Mouse (Mus musculus) embryonic facial prominence, embryonic 13.5 days (tissue): Measurements from ENCODE around the gene Il2ra. TPM values are rescaled to one million over a fixed set of nuclear protein-coding genes. Genes with fewer than 3 reads are reported as not detected.
"Not testable (repeated sequence)": the region's sequence is repeated elsewhere in the genome, so short reads cannot be mapped to it uniquely, and the experiment has no call there.

Source experiments
- ATAC-seq: fragments of 200-750 bp; cut with Nextera tagmentation; 2 replicates; pipeline ENCODE4 v1.8.0; 2017; ENCODE audit warnings: low read depth; ENCODE audit not compliant: insufficient number of reproducible peaks, insufficient read depth, low FRiP score, low TSS enrichment
- H3K27ac ChIP-seq: fragments of 300-500 bp; sonication (generic); 2 replicates; pipeline ENCODE4 v1.5.1; 2015; ENCODE audit warnings: moderate library complexity, mild to moderate bottlenecking, inconsistent platforms
- H3K27me3 ChIP-seq: fragments of 300-500 bp; sonication (generic); 2 replicates; pipeline ENCODE4 v1.6.1; 2015; ENCODE audit warnings: mild to moderate bottlenecking, inconsistent platforms
- H3K36me3 ChIP-seq: fragments of 300-500 bp; sonication (generic); 2 replicates; pipeline ENCODE4 v1.6.1; 2015; ENCODE audit warnings: mild to moderate bottlenecking, inconsistent platforms
- H3K4me1 ChIP-seq: fragments of 300-500 bp; sonication (generic); 2 replicates; pipeline ENCODE4 v1.6.1; 2015; ENCODE audit warnings: inconsistent platforms
- H3K4me2 ChIP-seq: fragments of 300-500 bp; sonication (generic); 2 replicates; pipeline ENCODE4 v1.6.1; 2015; ENCODE audit warnings: moderate library complexity, mild to moderate bottlenecking, inconsistent platforms
- H3K4me3 ChIP-seq: fragments of 300-500 bp; sonication (generic); 2 replicates; pipeline ENCODE4 v1.5.1; 2015; ENCODE audit warnings: mild to moderate bottlenecking, inconsistent platforms
- H3K9ac ChIP-seq: fragments of 300-500 bp; sonication (generic); 2 replicates; pipeline ENCODE4 v1.6.1; 2015; ENCODE audit warnings: mild to moderate bottlenecking, inconsistent platforms
- H3K9me3 ChIP-seq: fragments of 300-500 bp; sonication (generic); 2 replicates; pipeline ENCODE4 v1.6.1; 2016; ENCODE audit warnings: inconsistent platforms
- WGBS: fragments of 180-500 bp; shearing (Covaris S2); methylation state at CpG from one replicate; pipeline ENCODE4 v1.1.7; 2015; ENCODE audit warnings: mixed read lengths; 5-methylcytosine and 5-hydroxymethylcytosine counted together
- polyA plus RNA-seq: library from polyadenylated mRNA; unstranded; fragments of >200 nt; fragmentation: Nextera tagmentation; extraction: Ambion mirVana; gene quantifications from 2 replicates; pipeline ENCODE4 v1.2.1, GENCODE M21; 2015

Gene Il2ra
- polyA plus RNA-seq, 1 experiment from 2014 or later = not detected

GRCm38 (mm10) chr2:11706030-11706745, 63.6 kb downstream of the Il2ra start:
- 3% methylated on average over 28 of the region's 28 CpGs for WGBS
- H3K27ac ChIP-seq = no peak overlapping the region
- no peaks in the 10 kb centered on the region for H3K9me3 ChIP-seq
- peak overlapping the region; percentile 72 for H3K9ac ChIP-seq
- peak; percentile 44; the same call in 1 of the 2 replicates for ATAC-seq
- peak overlapping the region; percentile 65 for H3K4me3 ChIP-seq
- H3K36me3 ChIP-seq = no peaks in the 10 kb centered on the region
- H3K4me1 ChIP-seq = peaks cover 12% of the 10 kb centered on the region
- peak overlapping the region; percentile 99 for H3K4me2 ChIP-seq
- peaks cover 48% of the 10 kb centered on the region for H3K27me3 ChIP-seq

GRCm38 (mm10) chr2:11706746-11707065, 64.1 kb downstream of the Il2ra start:
- Histone ChIP-seq H3K27ac (no peak overlapping the region), H3K9me3 (no peaks in the 10 kb centered on the region), H3K36me3 (no peaks in the 10 kb centered on the region), H3K27me3 (peaks cover 48% of the 10 kb centered on the region), H3K4me2 (peak overlapping the region; percentile 99), H3K4me3 (peak overlapping the region; percentile 65), H3K4me1 (peaks cover 12% of the 10 kb centered on the region), H3K9ac (no peak overlapping the region)
- no peak for ATAC-seq
- WGBS = 33% methylated on average over 6 of the region's 6 CpGs

GRCm38 (mm10) chr2:11708538-11708937, 65.9 kb downstream of the Il2ra start:
- H3K27ac ChIP-seq = no peak overlapping the region
- H3K4me1 ChIP-seq = peaks cover 12% of the 10 kb centered on the region
- H3K4me2 ChIP-seq = no peak overlapping the region
- peaks cover 48% of the 10 kb centered on the region for H3K27me3 ChIP-seq
- no peak overlapping the region for H3K4me3 ChIP-seq
- H3K36me3 ChIP-seq = no peaks in the 10 kb centered on the region
- H3K9me3 ChIP-seq = no peaks in the 10 kb centered on the region
- no peak for ATAC-seq
- 81% methylated on average over 5 of the region's 5 CpGs for WGBS
- H3K9ac ChIP-seq = no peak overlapping the region

- peaks cover 38% of the 10 kb centered on the region for H3K27me3 ChIP-seq
- H3K4me1 ChIP-seq, H3K4me2 ChIP-seq, H3K9ac ChIP-seq, H3K27ac ChIP-seq, H3K4me3 ChIP-seq, H3K36me3 ChIP-seq, H3K9me3 ChIP-seq, ATAC-seq: not testable (repeated sequence)
- WGBS = 50% methylated on average over 4 of the region's 4 CpGs
Observed at GRCm38 (mm10) chr2:11710101-11710500, 67.5 kb downstream of the Il2ra start.

GRCm38 (mm10) chr2:11712483-11712990, 69.9 kb downstream of the Il2ra start:
- no peak for ATAC-seq

GRCm38 (mm10) chr2:11713021-11713420, 70.4 kb downstream of the Il2ra start:
- Histone ChIP-seq H3K4me1 (no peaks in the 10 kb centered on the region), H3K36me3 (no peaks in the 10 kb centered on the region), H3K9ac (no peak overlapping the region), H3K9me3 (no peaks in the 10 kb centered on the region), H3K4me3 (no peak overlapping the region), H3K4me2 (no peak overlapping the region), H3K27me3 (peaks cover 9% of the 10 kb centered on the region), H3K27ac (no peak overlapping the region)
- WGBS = 81% methylated on average over 3 of the region's 3 CpGs
- no peak for ATAC-seq

More at GRCm38 (mm10) chr2:11712483-11712990, 69.9 kb downstream of the Il2ra start:
- H3K4me2 ChIP-seq = no peak overlapping the region
- peaks cover 14% of the 10 kb centered on the region for H3K27me3 ChIP-seq
- no peak overlapping the region for H3K27ac ChIP-seq
- H3K9me3 ChIP-seq = no peaks in the 10 kb centered on the region
- no peak overlapping the region for H3K4me3 ChIP-seq
- no peak overlapping the region for H3K9ac ChIP-seq
- WGBS = 77% methylated on average over 6 of the region's 6 CpGs
- H3K4me1 ChIP-seq = no peaks in the 10 kb centered on the region
- H3K36me3 ChIP-seq = no peaks in the 10 kb centered on the region

- WGBS = 85% methylated on average over 4 of the region's 4 CpGs
- H3K27me3 ChIP-seq = no peaks in the 10 kb centered on the region
- H3K27ac ChIP-seq = no peak overlapping the region
- no peak overlapping the region for H3K4me3 ChIP-seq
- no peak overlapping the region for H3K9ac ChIP-seq
- no peaks in the 10 kb centered on the region for H3K36me3 ChIP-seq
- H3K4me2 ChIP-seq = no peak overlapping the region
- no peaks in the 10 kb centered on the region for H3K4me1 ChIP-seq
- no peaks in the 10 kb centered on the region for H3K9me3 ChIP-seq
- ATAC-seq = no peak
Observed at GRCm38 (mm10) chr2:11714535-11714934, 71.9 kb downstream of the Il2ra start.

- Histone ChIP-seq H3K9me3 (no peaks in the 10 kb centered on the region), H3K27ac (no peak overlapping the region), H3K4me1 (no peaks in the 10 kb centered on the region), H3K4me2 (no peak overlapping the region), H3K4me3 (no peak overlapping the region), H3K9ac (no peak overlapping the region), H3K27me3 (no peaks in the 10 kb centered on the region), H3K36me3 (no peaks in the 10 kb centered on the region)
- 85% methylated on average over 2 of the region's 2 CpGs for whole genome bisulfite sequencing
- no peak for ATAC-seq
Observed at GRCm38 (mm10) chr2:11718573-11718972, 76.0 kb downstream of the Il2ra start.

- Histone ChIP-seq H3K9me3 (no peaks in the 10 kb centered on the region), H3K4me1 (no peaks in the 10 kb centered on the region), H3K27ac (no peak overlapping the region), H3K9ac (no peak overlapping the region), H3K27me3 (no peaks in the 10 kb centered on the region), H3K36me3 (no peaks in the 10 kb centered on the region), H3K4me3 (no peak overlapping the region), H3K4me2 (no peak overlapping the region)
- WGBS = 70% methylated on average over 9 of the region's 9 CpGs
- no peak for ATAC-seq
Observed at GRCm38 (mm10) chr2:11722564-11722963, 80.0 kb downstream of the Il2ra start.

GRCm38 (mm10) chr2:11727574-11727973, 85.0 kb downstream of the Il2ra start:
- no peak overlapping the region for H3K4me3 ChIP-seq
- no peaks in the 10 kb centered on the region for H3K4me1 ChIP-seq
- no peak overlapping the region for H3K4me2 ChIP-seq
- ATAC-seq = no peak
- WGBS = 90% methylated on average over 5 of the region's 5 CpGs
- H3K27me3 ChIP-seq = no peaks in the 10 kb centered on the region
- no peak overlapping the region for H3K27ac ChIP-seq
- no peaks in the 10 kb centered on the region for H3K36me3 ChIP-seq
- no peak overlapping the region for H3K9ac ChIP-seq
- H3K9me3 ChIP-seq = no peaks in the 10 kb centered on the region

- H3K27ac ChIP-seq = no peak overlapping the region
- no peak for ATAC-seq
- H3K4me3 ChIP-seq = no peak overlapping the region
- WGBS = 49% methylated on average over 3 of the region's 3 CpGs
- H3K4me1 ChIP-seq = no peaks in the 10 kb centered on the region
- H3K4me2 ChIP-seq = no peak overlapping the region
- no peaks in the 10 kb centered on the region for H3K27me3 ChIP-seq
- no peaks in the 10 kb centered on the region for H3K9me3 ChIP-seq
- H3K36me3 ChIP-seq = no peaks in the 10 kb centered on the region
- no peak overlapping the region for H3K9ac ChIP-seq
Observed at GRCm38 (mm10) chr2:11729091-11729490, 86.5 kb downstream of the Il2ra start.

GRCm38 (mm10) chr2:11732978-11733377, 90.4 kb downstream of the Il2ra start:
- Histone ChIP-seq H3K9ac (no peak overlapping the region), H3K9me3 (no peaks in the 10 kb centered on the region), H3K27ac (no peak overlapping the region), H3K27me3 (no peaks in the 10 kb centered on the region), H3K4me2 (no peak overlapping the region), H3K4me3 (no peak overlapping the region), H3K4me1 (no peaks in the 10 kb centered on the region), H3K36me3 (peaks cover 2% of the 10 kb centered on the region; the same call in 1 of the 2 replicates)
- ATAC-seq = no peak
- 69% methylated on average over 5 of the region's 5 CpGs for WGBS
